Mouse (Mus musculus): ENCODE results near the gene Tenm4. TPM values are rescaled to one million over a fixed set of nuclear protein-coding genes. Genes with fewer than 3 reads are reported as not detected.
"Not testable (repeated sequence)": the region's sequence is repeated elsewhere in the genome, so short reads cannot be mapped to it uniquely, and the experiment has no call there.

The Tenm4 gene
- polyA plus RNA-seq, 1 experiment = 30.7 TPM

DNA sequence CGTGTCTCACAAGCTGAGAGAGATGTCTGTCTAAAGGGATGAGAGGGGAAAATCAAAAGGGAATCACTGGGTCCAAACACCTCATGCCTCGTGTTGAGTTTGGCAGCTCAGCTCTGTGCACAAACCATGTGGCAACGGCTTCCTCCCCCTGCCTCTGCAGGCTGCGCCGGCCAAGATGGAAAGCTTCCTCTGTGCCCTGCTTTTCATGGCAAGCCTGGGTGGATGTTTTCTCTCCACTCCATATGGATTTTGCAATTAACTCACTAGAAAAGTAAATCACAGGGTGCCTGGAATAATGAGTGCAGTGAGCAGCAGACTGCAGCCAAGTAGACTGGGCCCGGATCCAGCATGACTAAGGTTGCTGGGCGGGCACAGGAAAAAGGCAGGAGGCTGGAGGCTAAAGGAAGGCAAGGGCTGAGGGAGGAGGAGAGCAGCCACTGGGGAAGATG is 404.2 kb downstream of the Tenm4 start:
- peak; percentile 93 for DNase-seq (ENCODE audit: low read depth)

- DNase-seq (ENCODE audit: low read depth) = no peak
These were observed 411.7 kb downstream of the Tenm4 start for GRCm38 (mm10) chr7:96582752-96583151.

- no peak for DNase-seq (ENCODE audit: low read depth)
These were observed 416.4 kb downstream of the Tenm4 start for GRCm38 (mm10) chr7:96587403-96587802.

GRCm38 (mm10) chr7:96588567-96588966 is 417.5 kb downstream of the Tenm4 start:
- DNase-seq (ENCODE audit: low read depth) = no peak

GRCm38 (mm10) chr7:96595535-96596295 is 424.7 kb downstream of the Tenm4 start:
- no peak for DNase-seq (ENCODE audit: low read depth)

- no peak for DNase-seq (ENCODE audit: low read depth)
These were observed 425.6 kb downstream of the Tenm4 start for GRCm38 (mm10) chr7:96596402-96597195.

GRCm38 (mm10) chr7:96597871-96598270 is 426.8 kb downstream of the Tenm4 start:
- DNase-seq (ENCODE audit: low read depth) = no peak

DNA sequence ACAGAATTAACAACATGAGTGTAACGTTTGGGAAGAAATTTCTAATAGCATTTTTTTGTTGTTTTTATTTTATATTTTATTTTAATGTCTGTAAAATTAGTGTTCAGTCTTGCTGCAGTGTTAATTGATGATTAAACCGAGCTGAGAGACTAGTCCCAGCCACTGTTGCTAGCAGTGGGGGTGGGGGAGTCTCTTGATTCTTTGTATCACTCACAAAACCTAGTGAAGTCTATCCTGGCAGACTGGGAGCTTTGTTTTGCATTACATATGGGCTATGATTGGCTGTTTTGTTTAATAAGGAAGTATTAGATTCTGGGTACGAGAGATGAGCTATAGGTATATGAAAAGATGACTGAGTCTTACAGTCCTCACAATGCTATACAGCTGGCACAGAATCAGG is 428.0 kb downstream of the Tenm4 start:
- no peak for DNase-seq (ENCODE audit: low read depth)

GRCm38 (mm10) chr7:96600381-96600941 is 429.4 kb downstream of the Tenm4 start:
- no peak for DNase-seq (ENCODE audit: low read depth)

DNA sequence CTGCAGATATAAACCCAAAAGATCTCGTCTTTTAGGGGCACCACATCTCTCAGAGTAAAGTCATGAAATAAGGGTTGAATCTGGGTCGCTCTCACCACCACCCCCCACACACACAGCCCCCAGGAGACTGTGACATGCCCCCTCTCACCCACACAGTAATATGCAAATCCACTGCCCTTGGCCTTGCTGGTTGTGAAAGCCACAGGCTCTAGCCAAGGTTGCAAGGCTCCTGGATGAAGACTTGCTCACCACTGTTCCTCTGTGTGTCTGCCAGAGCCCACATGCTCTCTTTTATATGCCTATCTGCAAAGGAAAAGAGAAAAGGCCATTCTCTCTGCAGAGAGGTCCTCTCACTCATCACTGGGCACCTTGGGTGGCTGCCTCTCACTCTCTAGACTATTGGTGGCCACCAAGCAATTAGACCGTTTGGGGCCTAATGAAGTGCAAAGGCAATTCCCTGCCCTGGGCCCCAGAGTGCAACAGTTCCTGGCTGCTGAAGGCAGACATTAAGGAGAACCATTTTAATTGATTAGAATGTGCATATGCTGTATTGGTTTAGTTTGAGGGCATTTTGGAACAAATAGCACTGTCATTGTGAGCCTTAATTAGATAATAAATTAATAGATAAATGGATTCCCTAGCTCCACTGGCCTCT is 433.2 kb downstream of the Tenm4 start:
- no peak for DNase-seq (ENCODE audit: low read depth)

DNA sequence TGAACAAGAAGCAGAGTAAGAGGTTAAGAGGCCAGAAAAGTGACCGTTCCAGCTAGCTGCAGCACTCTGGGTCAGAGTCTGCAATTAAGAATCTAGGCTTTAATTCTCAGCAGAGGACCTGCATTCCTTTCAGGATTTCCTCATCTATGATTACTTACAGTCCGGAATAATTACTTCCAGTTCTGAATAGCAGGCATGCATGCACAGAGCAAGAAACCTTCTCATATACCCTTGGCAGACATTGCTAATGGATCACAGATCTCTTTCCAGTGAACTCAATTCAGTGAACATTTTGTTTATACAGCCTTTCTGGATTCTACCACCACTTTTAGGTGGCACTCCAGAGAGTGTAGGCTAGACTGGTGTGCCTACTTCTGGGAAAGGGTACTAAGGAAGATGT is 434.3 kb downstream of the Tenm4 start:
- no peak for DNase-seq (ENCODE audit: low read depth)

DNA sequence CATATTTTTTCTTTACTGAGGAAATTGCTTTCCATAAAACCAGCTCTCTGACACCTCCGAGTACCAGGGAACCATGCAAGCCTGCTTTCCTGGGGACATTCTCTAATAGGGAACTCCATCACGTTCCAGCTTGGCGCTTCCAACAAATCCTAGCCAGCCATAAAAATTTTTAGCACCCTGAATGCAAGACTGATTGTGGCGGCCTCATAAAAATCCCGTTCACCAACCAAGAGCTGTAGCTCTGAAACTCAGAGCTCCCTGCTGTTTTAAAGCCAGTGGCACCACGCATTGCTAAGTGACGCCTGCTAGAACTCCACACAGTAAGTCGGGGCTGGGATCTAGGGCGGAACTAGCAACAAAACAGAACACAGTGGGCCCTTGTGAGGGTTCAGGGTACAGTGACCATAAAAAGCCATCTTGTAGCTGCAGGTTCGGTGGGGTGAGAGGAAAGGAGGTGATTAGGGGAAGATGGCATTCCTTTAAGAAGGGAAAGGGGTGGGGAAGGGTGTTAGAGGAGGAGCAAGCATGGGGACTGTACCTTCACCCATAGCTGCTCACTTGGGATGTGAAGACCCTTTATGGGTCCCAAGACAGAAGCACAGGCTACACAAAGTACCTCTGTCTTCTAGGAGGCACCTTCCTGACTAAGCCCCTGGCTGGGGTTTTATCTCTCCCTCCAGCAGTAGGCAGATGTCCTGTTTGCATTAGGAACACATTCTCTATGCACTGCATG is 439.0 kb downstream of the Tenm4 start:
- no peak for DNase-seq (ENCODE audit: low read depth)

DNA sequence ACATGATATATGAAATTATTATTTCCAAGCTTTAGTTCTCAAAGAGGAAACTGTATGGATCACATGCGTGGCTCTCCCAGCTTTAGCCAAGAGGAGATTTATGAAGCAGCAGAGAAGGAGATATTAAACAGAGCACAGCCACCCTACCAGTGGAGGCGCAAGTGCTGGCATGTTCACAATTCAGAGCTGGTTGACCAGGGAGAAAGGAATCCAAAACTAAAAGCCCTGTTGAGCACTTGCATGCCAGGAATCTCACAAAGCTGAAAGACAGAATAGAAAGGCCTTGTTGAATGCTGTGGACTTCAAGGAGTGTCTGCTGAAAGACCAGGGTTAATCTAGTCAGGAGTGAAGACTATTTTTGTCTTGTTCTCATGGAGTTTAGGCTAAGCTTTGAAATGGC is 446.3 kb downstream of the Tenm4 start:
- no peak for DNase-seq (ENCODE audit: low read depth)

DNA sequence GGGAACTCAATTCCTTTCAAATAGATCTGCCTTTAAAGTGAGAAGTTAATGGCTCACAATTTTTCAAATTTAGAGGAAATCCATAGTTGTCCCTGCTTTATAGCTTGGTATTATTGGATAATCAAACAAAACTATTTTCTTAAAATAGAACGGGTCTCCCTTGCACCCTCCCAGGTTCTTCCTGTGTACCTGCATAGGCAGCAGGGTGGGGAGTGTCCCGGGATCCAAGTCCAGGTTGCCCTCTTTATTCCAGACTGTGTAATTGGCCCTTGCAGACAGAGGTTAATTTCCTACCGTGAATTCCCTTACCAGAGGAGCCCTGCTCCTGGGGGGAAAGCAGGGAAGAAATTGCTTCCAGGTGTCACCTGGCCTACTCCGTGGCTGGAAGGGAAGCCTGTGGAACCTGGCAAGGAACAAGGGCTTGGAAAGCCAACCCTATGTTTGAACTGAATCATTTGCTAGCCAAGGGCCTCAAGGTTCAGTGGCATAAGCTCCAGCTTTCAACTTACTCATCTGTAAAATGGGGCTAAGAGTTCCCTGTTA is 449.0 kb downstream of the Tenm4 start:
- no peak for DNase-seq (ENCODE audit: low read depth)

GRCm38 (mm10) chr7:96626338-96626737 is 455.3 kb downstream of the Tenm4 start:
- no peak for DNase-seq (ENCODE audit: low read depth)

GRCm38 (mm10) chr7:96630551-96630950 is 459.5 kb downstream of the Tenm4 start:
- DNase-seq (ENCODE audit: low read depth) = not testable (repeated sequence)

DNA sequence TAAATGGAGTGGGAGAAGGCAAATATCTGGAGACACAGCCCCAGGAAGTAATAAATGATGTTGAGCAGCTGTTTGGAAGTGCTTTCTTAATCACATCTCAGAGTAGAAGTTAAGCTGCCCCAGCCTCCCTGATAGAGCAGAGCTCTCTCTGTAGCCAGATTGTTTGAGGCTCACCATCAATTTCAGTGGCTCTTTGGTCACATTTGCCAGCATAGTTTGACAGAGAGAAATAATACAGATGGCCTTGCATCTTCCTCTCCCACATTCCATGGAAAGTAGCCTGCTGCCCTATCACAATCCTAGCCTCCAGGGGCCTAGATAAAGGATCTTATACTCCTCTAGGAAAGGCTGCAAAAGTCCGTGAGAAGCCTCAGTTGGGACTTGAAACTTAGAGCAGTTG is 462.0 kb downstream of the Tenm4 start:
- no peak for DNase-seq (ENCODE audit: low read depth)

- DNase-seq (ENCODE audit: low read depth) = no peak
These were observed 464.9 kb downstream of the Tenm4 start for GRCm38 (mm10) chr7:96635830-96636440.

DNA sequence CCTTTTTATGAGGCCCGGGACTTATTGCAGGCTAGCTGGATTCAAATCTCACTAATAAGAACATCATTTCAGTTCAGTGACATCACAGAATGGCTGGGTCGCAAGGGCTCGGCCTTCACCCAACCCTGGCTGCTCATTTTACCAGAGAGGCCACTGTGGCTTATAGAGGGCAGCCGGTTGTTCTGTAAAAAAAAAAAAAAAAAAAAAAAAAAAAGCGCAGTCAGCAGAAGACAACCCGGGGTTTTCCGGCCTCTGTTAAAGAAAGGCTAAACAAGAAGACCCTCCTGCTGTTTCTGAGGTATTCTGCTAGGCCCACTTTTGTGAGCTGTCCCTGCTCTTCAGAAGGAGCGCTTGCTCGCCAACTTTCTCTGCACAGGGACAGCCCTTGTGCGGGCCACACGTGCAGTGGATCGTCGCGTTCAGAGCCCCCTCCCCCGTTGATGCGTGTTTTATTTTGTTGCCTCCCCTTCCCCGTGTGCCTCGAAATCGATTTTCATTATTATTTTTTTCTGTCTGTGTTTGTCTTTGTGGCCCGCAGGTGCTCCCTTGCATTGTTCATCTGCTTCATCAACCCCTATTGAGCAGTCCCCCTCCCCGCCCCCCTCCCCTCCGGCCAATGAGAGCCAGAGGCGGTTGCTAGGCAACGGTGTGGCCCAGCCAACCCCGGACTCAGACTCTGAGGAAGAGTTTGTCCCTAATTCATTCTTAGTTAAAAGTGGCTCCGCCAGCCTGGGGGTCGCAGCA is 472.6 kb downstream of the Tenm4 start:
- no peak for DNase-seq (ENCODE audit: low read depth)

- DNase-seq (ENCODE audit: low read depth) = no peak
These were observed 473.1 kb downstream of the Tenm4 start for GRCm38 (mm10) chr7:96644205-96644531.
